In genomic region chr11:53441921-53442320, GRCm38 (mm10) we compare ENCODE assay signal across 13 mouse cellular contexts. TPM values are rescaled to one million over a fixed set of nuclear protein-coding genes. Genes with fewer than 3 reads are reported as not detected.
DNase-seq lines count a peak whose midpoint lies in the region; ATAC-seq and TF ChIP-seq lines count a peak whose summit lies in the region.
"Had no signal": no experiment of that assay in that cellular context is flagged by ENCODE, and none has a peak within 500 bp of the region (broad histone marks: within the 10 kb centered on the region; RNA-seq: fewer than 3 reads in every experiment).

No protein-coding gene starts in this region.

- H3K4me2 ChIP-seq in embryonic facial prominence, embryonic 12.5 days (replicated peaks): no peak overlapping the region
- H3K4me2 ChIP-seq in liver, embryonic 14.5 days (ENCODE audit: low read depth): peak overlapping the region; percentile 13; the same call in 1 of the 2 replicates
- H3K4me2 ChIP-seq: stomach, embryonic 15.5 days had no signal

- no peaks in the 10 kb centered on the region for H3K9me3 ChIP-seq in heart, embryonic 10.5 days
- H3K9me3 ChIP-seq in embryonic facial prominence, embryonic 12.5 days: no peaks in the 10 kb centered on the region
- H3K9me3 ChIP-seq in liver, embryonic 14.5 days (ENCODE audit: control insufficient read depth, low read length): no peaks in the 10 kb centered on the region
- H3K9me3 ChIP-seq: stomach, embryonic 15.5 days had no signal

- TF ChIP-seq CTCF in liver, embryonic 14.5 days (IDR thresholded peaks at IDR 0.05; ENCODE audit: low read depth): no peak

- H3K27ac ChIP-seq in heart, embryonic 10.5 days: peak overlapping the region; percentile 84
- H3K27ac ChIP-seq in embryonic facial prominence, embryonic 12.5 days: 0 out of 2 replicates have a peak overlapping the region, but pooled peaks have one; percentile 37
- H3K27ac ChIP-seq in liver, embryonic 14.5 days: no peak overlapping the region
- H3K27ac ChIP-seq: stomach, embryonic 15.5 days had no signal

- no peak for TF ChIP-seq EP300 in liver, embryonic 14.5 days (IDR thresholded peaks at IDR 0.05; ENCODE audit: low read depth)

- WGBS in heart, embryonic 10.5 days: 7% methylated on average over 12 of the region's 12 CpGs
- 28% methylated on average over 12 of the region's 12 CpGs for WGBS in embryonic facial prominence, embryonic 12.5 days
- WGBS in liver, embryonic 14.5 days (ENCODE audit: insufficient replicate concordance): 1% methylated on average over 12 of the region's 12 CpGs

- intact Hi-C loops in heart, postnatal 36 days (cut with DNase I): no loop called here

- DNase-seq in heart, embryonic 10.5 days (ENCODE audit: low spot score): no peak
- DNase-seq in heart, postnatal 36 days: no peak
- DNase-seq in CD4-positive helper T cell, adult 2 months (ENCODE audit: low read depth, low spot score): peak; percentile 60
- DNase-seq in liver, embryonic 14.5 days (ENCODE audit: low read depth in 3 of 3, low spot score in 3 of 3): no peak
- no peak for DNase-seq in spleen, postnatal 36 days (ENCODE audit: low spot score in 2 of 2)
- DNase-seq in cerebellum, postnatal 4 days (ENCODE audit: low spot score in 2 of 2): no peak
- DNase-seq in cerebellum, postnatal 25 days: no peak
- DNase-seq: kidney, postnatal 14 days; midbrain, embryonic 14.5 days; retina, postnatal 1 day had no signal

- no peaks in the 10 kb centered on the region for H3K27me3 ChIP-seq in heart, embryonic 10.5 days (ENCODE audit: insufficient read depth, poor library complexity, severe bottlenecking)
- H3K27me3 ChIP-seq in embryonic facial prominence, embryonic 12.5 days: no peaks in the 10 kb centered on the region
- H3K27me3 ChIP-seq in liver, embryonic 14.5 days (ENCODE audit: control insufficient read depth, insufficient read depth, low read length): no peaks in the 10 kb centered on the region
- H3K27me3 ChIP-seq: stomach, embryonic 15.5 days had no signal

- no peak for ATAC-seq in embryonic facial prominence, embryonic 12.5 days (ENCODE audit: insufficient number of reproducible peaks, insufficient read depth, low FRiP score, low TSS enrichment)
- ATAC-seq in liver, embryonic 14.5 days (ENCODE audit: insufficient read depth): no peak

- H3K9ac ChIP-seq in embryonic facial prominence, embryonic 12.5 days: no peak overlapping the region
- no peak overlapping the region for H3K9ac ChIP-seq in liver, embryonic 14.5 days (replicated peaks)
- H3K9ac ChIP-seq: stomach, embryonic 15.5 days had no signal

- H3K36me3 ChIP-seq in heart, embryonic 10.5 days: no peaks in the 10 kb centered on the region
- H3K36me3 ChIP-seq in embryonic facial prominence, embryonic 12.5 days: no peaks in the 10 kb centered on the region
- H3K36me3 ChIP-seq in liver, embryonic 14.5 days (replicated peaks; ENCODE audit: control insufficient read depth, insufficient read depth, low read depth): no peaks in the 10 kb centered on the region
- H3K36me3 ChIP-seq: stomach, embryonic 15.5 days had no signal

- peaks cover 18% of the 10 kb centered on the region for H3K4me1 ChIP-seq in heart, embryonic 10.5 days
- no peaks in the 10 kb centered on the region for H3K4me1 ChIP-seq in embryonic facial prominence, embryonic 12.5 days
- H3K4me1 ChIP-seq in liver, embryonic 14.5 days (replicated peaks; ENCODE audit: control insufficient read depth in 2 of 2, insufficient read depth in 2 of 2, low read length in 1 of 2): peaks cover 0 to 17% of the 10 kb centered on the region in 2 experiments; a peak in 2 of 4 replicates
- H3K4me1 ChIP-seq: stomach, embryonic 15.5 days had no signal

- H3K4me3 ChIP-seq in heart, embryonic 10.5 days: peak overlapping the region; percentile 32; the same call in 1 of the 2 replicates
- no peak overlapping the region for H3K4me3 ChIP-seq in embryonic facial prominence, embryonic 12.5 days
- H3K4me3 ChIP-seq in liver, embryonic 14.5 days (ENCODE audit: insufficient read depth in 1 of 2, low read depth in 2 of 2, low read length in 2 of 2): no peak overlapping the region
- H3K4me3 ChIP-seq: stomach, embryonic 15.5 days had no signal

RNA-seq across cellular contexts. Expression of gene Gdf9, which starts 11.1 kb away (rescaled TPM):
- 0.74 and 1.5 TPM in 2 replicates for polyA plus RNA-seq in heart, embryonic 10.5 days (2016; fragmentation: Nextera tagmentation; extraction: Ambion mirVana)
- under 1 TPM; 0.19 to 0.39 TPM for total RNA-seq in heart, postnatal 36 days (2021)
- polyA plus RNA-seq in embryonic facial prominence, embryonic 12.5 days (2016; fragmentation: Nextera tagmentation; extraction: Ambion mirVana): 1.5 and 1.8 TPM in 2 replicates
- 0.12 and 0.24 TPM in 2 replicates for polyA plus RNA-seq in liver, embryonic 14.5 days (2012; rRNA removed)
- 0.25 and 0.41 TPM in 2 replicates for polyA plus RNA-seq in liver, embryonic 14.5 days (2014; fragmentation: Nextera tagmentation; extraction: Ambion mirVana)

RNA-seq across cellular contexts. Expression of gene Uqcrq, which starts 11.3 kb away (rescaled TPM):
- 854 and 1,100 TPM in 2 replicates for polyA plus RNA-seq in heart, embryonic 10.5 days (2016; fragmentation: Nextera tagmentation; extraction: Ambion mirVana)
- total RNA-seq in heart, postnatal 36 days (2021): 1,000 to 10,000 TPM; 2,773 to 2,928 TPM
- 476 and 519 TPM in 2 replicates for polyA plus RNA-seq in embryonic facial prominence, embryonic 12.5 days (2016; fragmentation: Nextera tagmentation; extraction: Ambion mirVana)
- polyA plus RNA-seq in liver, embryonic 14.5 days (2012; rRNA removed): 117 and 237 TPM in 2 replicates
- 631 and 677 TPM in 2 replicates for polyA plus RNA-seq in liver, embryonic 14.5 days (2014; fragmentation: Nextera tagmentation; extraction: Ambion mirVana)

RNA-seq across cellular contexts. Expression of gene Gm10447, which starts 15.0 kb away (rescaled TPM):
- 0.10 and 0.16 TPM in 2 replicates for polyA plus RNA-seq in heart, embryonic 10.5 days (2016; fragmentation: Nextera tagmentation; extraction: Ambion mirVana)
- total RNA-seq in heart, postnatal 36 days (2021): not detected
- 0.22 and 0.27 TPM in 2 replicates for polyA plus RNA-seq in embryonic facial prominence, embryonic 12.5 days (2016; fragmentation: Nextera tagmentation; extraction: Ambion mirVana)
- 0.15 and 0.19 TPM in 2 replicates for polyA plus RNA-seq in liver, embryonic 14.5 days (2012; rRNA removed)
- polyA plus RNA-seq in liver, embryonic 14.5 days (2014; fragmentation: Nextera tagmentation; extraction: Ambion mirVana): not detected in 2 replicates
- polyA plus RNA-seq: midbrain, embryonic 14.5 days had no signal

RNA-seq across cellular contexts. Expression of gene Shroom1, which starts 15.1 kb away (rescaled TPM):
- polyA plus RNA-seq in heart, embryonic 10.5 days (2016; fragmentation: Nextera tagmentation; extraction: Ambion mirVana): 2.3 and 2.5 TPM in 2 replicates
- under 1 TPM; 0.39 to 0.76 TPM for total RNA-seq in heart, postnatal 36 days (2021)
- 5.9 and 6.5 TPM in 2 replicates for polyA plus RNA-seq in embryonic facial prominence, embryonic 12.5 days (2016; fragmentation: Nextera tagmentation; extraction: Ambion mirVana)
- polyA plus RNA-seq in liver, embryonic 14.5 days (2012; rRNA removed): 1.5 and 1.7 TPM in 2 replicates
- polyA plus RNA-seq in liver, embryonic 14.5 days (2014; fragmentation: Nextera tagmentation; extraction: Ambion mirVana): 1.6 and 1.7 TPM in 2 replicates

RNA-seq across cellular contexts. Expression of gene Leap2, which starts 19.0 kb away (rescaled TPM):
- 0.45 TPM in 1 of 2 replicates, not detected in the other for polyA plus RNA-seq in heart, embryonic 10.5 days (2016; fragmentation: Nextera tagmentation; extraction: Ambion mirVana)
- total RNA-seq in heart, postnatal 36 days (2021): not detected
- 0.56 TPM in 1 of 2 replicates, not detected in the other for polyA plus RNA-seq in embryonic facial prominence, embryonic 12.5 days (2016; fragmentation: Nextera tagmentation; extraction: Ambion mirVana)
- polyA plus RNA-seq in liver, embryonic 14.5 days (2012; rRNA removed): 11.6 and 16.3 TPM in 2 replicates
- 40.7 and 42.7 TPM in 2 replicates for polyA plus RNA-seq in liver, embryonic 14.5 days (2014; fragmentation: Nextera tagmentation; extraction: Ambion mirVana)
- polyA plus RNA-seq: limb, embryonic 11.5 days; midbrain, embryonic 14.5 days had no signal
